Mouse (Mus musculus) lung, adult 2 months (tissue): ENCODE measurements around the gene Fbxo7.

Experiments used
- CTCF ChIP-seq: fragments of 200-500 bp; IDR thresholded peaks from 2 replicates; pipeline ENCODE4 v1.5.1; 2011; ENCODE audit warnings: mild to moderate bottlenecking, low read length, control low read depth; ENCODE audit not compliant: insufficient read depth
- POLR2A ChIP-seq: fragments of 200-500 bp; IDR thresholded peaks from 2 replicates; pipeline ENCODE4 v1.6.1; 2011; ENCODE audit warnings: low read depth, mild to moderate bottlenecking, control low read depth, low read length, borderline replicate concordance; ENCODE audit errors: extremely low read depth

GRCm38 (mm10) chr10:85989412-85990115 is 32.2 kb upstream of the Fbxo7 start:
- TF ChIP-seq POLR2A = no peak
- no peak for TF ChIP-seq CTCF
